Mouse (Mus musculus): ENCODE results near the gene Map2k1. TPM values are rescaled to one million over a fixed set of nuclear protein-coding genes. Genes with fewer than 3 reads are reported as not detected.
"Not testable (repeated sequence)": the region's sequence is repeated elsewhere in the genome, so short reads cannot be mapped to it uniquely, and the experiment has no call there.

Gene Map2k1
- polyA plus RNA-seq, 1 experiment from 2014 or later = 52.0 TPM

GRCm38 (mm10) chr9:64220603-64221002, 32.8 kb downstream of the Map2k1 start:
- WGBS = 33% methylated on average over 1 of the region's 1 CpGs
- no peaks in the 10 kb centered on the region for H3K4me1 ChIP-seq (replicated peaks)
- H3K4me2 ChIP-seq = no peak overlapping the region
- no peak overlapping the region for H3K4me3 ChIP-seq
- no peak for ATAC-seq (ENCODE audit: low FRiP score)
- no peak overlapping the region for H3K9ac ChIP-seq
- no peaks in the 10 kb centered on the region for H3K27me3 ChIP-seq
- no peaks in the 10 kb centered on the region; the same call in 1 of the 2 replicates for H3K36me3 ChIP-seq
- H3K27ac ChIP-seq = no peak overlapping the region
- no peaks in the 10 kb centered on the region for H3K9me3 ChIP-seq

- 91% methylated on average over 10 of the region's 10 CpGs for WGBS
- no peak overlapping the region for H3K9ac ChIP-seq
- no peaks in the 10 kb centered on the region for H3K27me3 ChIP-seq
- H3K36me3 ChIP-seq = no peaks in the 10 kb centered on the region; the same call in 1 of the 2 replicates
- no peak for ATAC-seq (ENCODE audit: low FRiP score)
- no peak overlapping the region for H3K4me2 ChIP-seq
- no peak overlapping the region for H3K27ac ChIP-seq
- no peaks in the 10 kb centered on the region for H3K4me1 ChIP-seq (replicated peaks)
- no peak overlapping the region for H3K4me3 ChIP-seq
- no peaks in the 10 kb centered on the region for H3K9me3 ChIP-seq
Observed at GRCm38 (mm10) chr9:64219772-64220420, 33.5 kb downstream of the Map2k1 start.

DNA sequence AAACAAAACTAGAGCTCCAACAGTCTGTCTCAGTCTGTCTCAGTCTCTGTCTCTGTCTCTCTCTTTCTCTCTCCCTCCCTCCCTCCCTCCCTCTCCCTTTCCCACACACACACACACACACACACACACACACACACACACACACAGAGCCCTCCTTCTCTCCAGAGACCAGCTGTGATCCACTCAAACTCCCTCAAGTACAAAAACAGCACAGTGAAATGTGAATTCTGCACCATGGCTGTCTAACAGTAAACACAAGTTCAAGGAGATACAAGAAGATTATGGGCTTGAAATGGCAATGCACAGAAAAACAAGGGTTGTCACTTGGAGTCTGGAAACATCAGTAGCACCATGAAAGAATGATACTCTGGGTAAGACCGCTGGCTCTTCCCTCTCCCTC, 34.1 kb downstream of the Map2k1 start:
- Histone ChIP-seq H3K4me2 (no peak overlapping the region), H3K4me1 (replicated peaks) (no peaks in the 10 kb centered on the region), H3K9me3 (no peaks in the 10 kb centered on the region), H3K9ac (no peak overlapping the region), H3K27ac (no peak overlapping the region), H3K36me3 (no peaks in the 10 kb centered on the region), H3K27me3 (no peaks in the 10 kb centered on the region), H3K4me3 (no peak overlapping the region)
- no peak for ATAC-seq (ENCODE audit: low FRiP score)
- WGBS = 73% methylated on average over 1 of the region's 1 CpGs

DNA sequence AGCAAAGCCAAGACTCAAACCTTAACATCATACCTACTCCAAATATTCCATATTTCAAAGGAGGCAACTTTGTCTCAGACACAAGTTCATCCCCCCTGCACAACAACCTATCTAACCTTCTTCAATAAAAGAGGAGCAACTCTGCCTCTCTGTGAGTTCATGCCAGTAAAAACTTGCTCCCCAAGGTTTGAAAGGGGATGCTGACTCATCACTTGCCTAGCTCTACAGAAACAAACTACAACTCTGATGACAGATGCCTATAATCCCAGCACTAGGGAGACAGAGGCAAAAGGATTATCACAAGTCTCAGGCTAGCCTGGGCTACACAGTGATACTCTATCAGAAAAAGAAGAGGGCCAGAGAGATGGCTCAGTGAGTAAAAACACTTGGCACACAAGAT, 35.5 kb downstream of the Map2k1 start:
- ATAC-seq (ENCODE audit: low FRiP score) = no peak
- Histone ChIP-seq H3K4me3 (no peak overlapping the region), H3K36me3 (no peaks in the 10 kb centered on the region), H3K27me3 (no peaks in the 10 kb centered on the region), H3K4me1 (replicated peaks) (no peaks in the 10 kb centered on the region), H3K27ac (no peak overlapping the region), H3K9me3 (no peaks in the 10 kb centered on the region), H3K9ac (no peak overlapping the region), H3K4me2 (no peak overlapping the region)

DNA sequence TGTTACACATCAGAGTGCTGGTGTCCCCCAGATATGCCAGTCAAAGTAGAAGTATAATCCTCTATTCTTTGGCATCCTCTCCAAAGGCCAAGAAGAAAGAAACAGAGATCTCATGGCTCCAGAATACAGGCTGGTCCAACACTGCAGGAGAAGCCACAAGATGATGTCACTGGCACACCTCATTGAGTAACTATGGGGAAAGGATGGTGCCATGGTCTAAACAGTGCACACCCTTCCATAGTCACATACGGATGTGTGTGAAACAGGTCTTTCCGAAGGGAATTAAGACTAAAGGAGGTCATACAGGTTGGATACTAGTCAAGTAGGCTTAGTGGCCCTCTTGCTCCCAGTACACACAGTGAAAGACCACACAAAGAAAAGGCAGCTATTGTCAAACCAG, 36.8 kb downstream of the Map2k1 start:
- no peak overlapping the region for H3K9ac ChIP-seq
- H3K27ac ChIP-seq = no peak overlapping the region
- WGBS = 100% methylated on average over 2 of the region's 2 CpGs
- ATAC-seq (ENCODE audit: low FRiP score) = no peak
- H3K9me3 ChIP-seq = no peaks in the 10 kb centered on the region
- H3K36me3 ChIP-seq = 0 out of 2 replicates have a peak, but pooled peaks cover 4% of the 10 kb centered on the region
- no peak overlapping the region for H3K4me3 ChIP-seq
- no peaks in the 10 kb centered on the region for H3K4me1 ChIP-seq (replicated peaks)
- no peaks in the 10 kb centered on the region for H3K27me3 ChIP-seq
- H3K4me2 ChIP-seq = no peak overlapping the region

GRCm38 (mm10) chr9:64216090-64216489, 37.3 kb downstream of the Map2k1 start:
- Histone ChIP-seq H3K27ac (no peak overlapping the region), H3K9ac (no peak overlapping the region), H3K4me2 (no peak overlapping the region), H3K4me3 (no peak overlapping the region), H3K4me1 (replicated peaks) (no peaks in the 10 kb centered on the region), H3K27me3 (no peaks in the 10 kb centered on the region), H3K9me3 (no peaks in the 10 kb centered on the region), H3K36me3 (peaks cover 8% of the 10 kb centered on the region; the same call in 1 of the 2 replicates)
- ATAC-seq (ENCODE audit: low FRiP score) = no peak
- 85% methylated on average over 4 of the region's 4 CpGs for WGBS

DNA sequence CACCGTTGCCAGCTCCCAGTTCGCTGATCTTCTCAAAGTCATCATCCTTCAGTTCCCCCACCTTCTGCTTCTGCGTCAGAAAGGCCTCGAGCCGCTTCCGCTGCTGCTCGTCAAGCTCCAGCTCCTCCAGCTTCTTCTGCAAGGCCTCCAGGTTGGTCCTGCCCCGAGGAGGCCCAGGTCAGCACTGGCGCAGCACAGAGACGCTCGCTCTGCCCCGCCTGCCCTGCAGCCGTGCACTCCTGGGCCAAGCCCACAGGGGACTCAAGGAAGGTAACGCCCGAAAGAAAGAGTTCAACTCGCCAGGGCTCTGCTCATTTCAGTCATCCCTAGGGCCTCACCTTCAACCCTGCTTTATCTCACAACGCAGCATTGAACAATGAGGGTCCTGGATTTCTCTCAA, 39.0 kb downstream of the Map2k1 start:
- no peak for ATAC-seq (ENCODE audit: low FRiP score)
- H3K9ac ChIP-seq = no peak overlapping the region
- peaks cover 17% of the 10 kb centered on the region for H3K36me3 ChIP-seq
- H3K4me3 ChIP-seq = no peak overlapping the region
- H3K9me3 ChIP-seq = no peaks in the 10 kb centered on the region
- no peak overlapping the region for H3K4me2 ChIP-seq
- H3K4me1 ChIP-seq (replicated peaks) = no peaks in the 10 kb centered on the region
- no peak overlapping the region for H3K27ac ChIP-seq
- 90% methylated on average over 17 of the region's 17 CpGs for WGBS
- H3K27me3 ChIP-seq = no peaks in the 10 kb centered on the region

- Histone ChIP-seq H3K27ac (no peak overlapping the region), H3K4me1 (replicated peaks) (no peaks in the 10 kb centered on the region), H3K27me3 (no peaks in the 10 kb centered on the region), H3K36me3 (peaks cover 35% of the 10 kb centered on the region), H3K9ac (no peak overlapping the region), H3K4me2 (no peak overlapping the region), H3K4me3 (no peak overlapping the region), H3K9me3 (no peaks in the 10 kb centered on the region)
- WGBS = 77% methylated on average over 3 of the region's 3 CpGs
- ATAC-seq (ENCODE audit: low FRiP score) = no peak
Observed at GRCm38 (mm10) chr9:64207509-64208084, 45.8 kb downstream of the Map2k1 start.

DNA sequence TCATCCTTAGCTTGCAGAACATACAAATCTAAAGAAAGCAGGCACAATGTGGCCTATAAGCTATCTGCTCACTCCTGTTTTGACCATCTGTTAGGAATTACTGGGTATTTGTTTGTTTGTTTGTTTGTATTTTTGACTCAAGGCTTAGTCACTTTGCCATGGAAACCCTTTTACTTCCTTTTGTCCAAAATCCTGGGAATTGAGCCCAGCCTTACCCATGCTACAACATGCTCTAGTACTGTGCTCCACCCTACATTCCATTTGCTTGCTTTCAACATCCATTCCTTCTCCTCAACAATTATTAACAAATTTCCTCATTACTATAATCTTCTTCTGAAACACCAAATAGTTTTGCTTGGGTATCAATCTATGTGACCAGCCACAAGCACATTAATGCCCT, 50.6 kb downstream of the Map2k1 start:
- no peaks in the 10 kb centered on the region for H3K4me1 ChIP-seq (replicated peaks)
- no peak for ATAC-seq (ENCODE audit: low FRiP score)
- no peak overlapping the region for H3K4me2 ChIP-seq
- H3K27ac ChIP-seq = no peak overlapping the region
- H3K36me3 ChIP-seq = peaks cover 25% of the 10 kb centered on the region
- H3K9me3 ChIP-seq = no peaks in the 10 kb centered on the region
- H3K9ac ChIP-seq = no peak overlapping the region
- H3K4me3 ChIP-seq = no peak overlapping the region
- H3K27me3 ChIP-seq = no peaks in the 10 kb centered on the region

DNA sequence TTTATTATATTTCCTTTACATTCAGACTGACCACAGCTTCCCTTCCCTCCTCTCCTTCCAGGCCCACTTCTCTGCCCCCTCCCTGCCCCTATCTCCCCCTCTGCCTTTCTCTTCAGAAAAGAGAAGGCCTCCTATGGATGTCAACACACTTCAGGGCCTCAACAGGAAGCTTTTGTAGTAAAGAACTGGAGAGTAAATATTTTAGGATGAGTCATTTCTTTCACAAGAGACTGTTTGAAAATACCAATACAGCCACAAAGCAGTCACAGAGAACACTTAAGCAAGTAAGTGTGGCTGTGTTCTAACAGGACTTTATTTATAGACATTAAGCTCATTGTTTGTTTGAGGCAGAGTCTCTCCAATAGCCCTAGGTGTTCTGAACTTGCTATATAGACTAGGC, 51.1 kb downstream of the Map2k1 start:
- H3K4me2 ChIP-seq = no peak overlapping the region
- peaks cover 25% of the 10 kb centered on the region for H3K36me3 ChIP-seq
- H3K4me1 ChIP-seq (replicated peaks) = no peaks in the 10 kb centered on the region
- H3K27me3 ChIP-seq = no peaks in the 10 kb centered on the region
- no peak overlapping the region for H3K27ac ChIP-seq
- H3K9ac ChIP-seq = no peak overlapping the region
- no peaks in the 10 kb centered on the region for H3K9me3 ChIP-seq
- ATAC-seq (ENCODE audit: low FRiP score) = no peak
- H3K4me3 ChIP-seq = no peak overlapping the region

- Histone ChIP-seq H3K4me3 (no peak overlapping the region), H3K4me2 (no peak overlapping the region), H3K9ac (no peak overlapping the region), H3K27ac (no peak overlapping the region), H3K9me3 (no peaks in the 10 kb centered on the region), H3K4me1 (replicated peaks) (no peaks in the 10 kb centered on the region), H3K27me3 (no peaks in the 10 kb centered on the region), H3K36me3 (peaks cover 27% of the 10 kb centered on the region)
- no peak for ATAC-seq (ENCODE audit: low FRiP score)
- WGBS = 84% methylated on average over 2 of the region's 2 CpGs
Observed at GRCm38 (mm10) chr9:64199897-64200296, 53.5 kb downstream of the Map2k1 start.

GRCm38 (mm10) chr9:64198763-64199418, 54.5 kb downstream of the Map2k1 start:
- H3K27me3 ChIP-seq; H3K4me2 ChIP-seq; H3K4me1 ChIP-seq (replicated peaks); H3K9ac ChIP-seq; ATAC-seq (ENCODE audit: low FRiP score); H3K27ac ChIP-seq; H3K9me3 ChIP-seq; H3K4me3 ChIP-seq: not testable (repeated sequence)
- H3K36me3 ChIP-seq = peaks cover 20% of the 10 kb centered on the region
- 93% methylated on average over 7 of the region's 7 CpGs for WGBS
